Mouse (Mus musculus): ENCODE measurements around the gene Nup85. TPM values are rescaled to one million over a fixed set of nuclear protein-coding genes. Genes with fewer than 3 reads are reported as not detected.

Gene Nup85
- total RNA-seq, 2 experiments from 2014 or later, result 43.9 to 51.2 TPM

GRCm38 (mm10) chr11:115564961-115565360, 727 bp downstream of the Nup85 start:
- intact Hi-C loops (cut with DNase I), result no loop called here
- DNase-seq (ENCODE audit: extremely low spot score in 1 of 2, low spot score in 2 of 2), result no peak

DNA sequence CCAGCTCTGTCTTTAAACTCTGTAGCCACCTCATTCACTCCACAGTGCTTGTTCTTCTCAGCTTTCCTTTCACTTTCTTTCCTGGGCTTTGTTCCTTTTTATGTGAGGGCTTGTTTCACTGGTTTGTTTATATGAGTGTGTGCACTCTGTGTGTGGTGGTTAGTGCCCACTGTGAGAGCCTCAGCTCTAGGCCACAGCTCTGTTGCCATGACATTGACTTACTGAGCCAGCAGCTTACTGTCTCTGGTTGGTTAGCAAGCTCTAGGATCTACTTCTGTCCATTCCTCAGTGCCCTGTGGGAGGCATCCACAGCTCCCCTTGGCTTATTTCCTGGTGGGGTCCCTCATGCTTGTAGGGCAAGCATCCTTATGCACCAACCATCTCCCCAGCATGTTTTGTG, 14.8 kb downstream of the Nup85 start:
- DNase-seq (ENCODE audit: extremely low spot score in 1 of 2, low spot score in 2 of 2), result no peak
- intact Hi-C loops (cut with DNase I), result no loop called here

DNA sequence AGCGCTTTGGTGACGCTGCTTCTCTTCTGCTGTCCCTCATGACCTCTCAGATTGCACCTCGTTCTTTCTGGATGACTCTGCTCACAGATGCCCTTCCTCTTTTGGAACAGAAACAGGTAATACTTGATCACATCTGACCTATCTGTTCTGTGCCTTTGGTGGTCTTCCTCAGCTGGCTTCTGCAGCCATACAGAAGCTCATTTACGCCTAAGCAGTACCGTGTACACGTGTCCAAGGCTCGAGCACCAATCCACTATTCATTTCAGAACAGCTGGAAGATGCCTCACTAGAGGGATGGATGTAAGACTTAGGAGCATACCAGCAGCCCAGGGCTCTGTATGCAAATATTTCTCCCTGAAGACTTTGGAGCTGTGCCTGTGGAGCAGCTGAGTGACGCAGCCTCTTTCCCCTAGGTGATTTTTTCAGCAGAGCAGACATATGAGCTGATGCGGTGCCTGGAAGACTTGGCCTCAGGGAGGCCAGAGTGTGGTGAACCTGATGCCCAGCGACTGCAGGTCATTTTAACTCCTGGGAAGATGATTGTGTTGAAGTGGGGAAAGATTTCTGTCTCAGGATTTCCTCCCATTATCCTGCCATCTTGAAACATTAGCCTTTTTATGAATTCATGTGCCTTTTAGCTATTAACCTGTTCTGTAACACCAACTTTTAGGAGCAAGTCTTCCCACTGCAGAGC, 18.8 kb downstream of the Nup85 start:
- intact Hi-C loops (cut with DNase I), result no loop called here
- DNase-seq (ENCODE audit: extremely low spot score in 1 of 2, low spot score in 2 of 2), result no peak

DNA sequence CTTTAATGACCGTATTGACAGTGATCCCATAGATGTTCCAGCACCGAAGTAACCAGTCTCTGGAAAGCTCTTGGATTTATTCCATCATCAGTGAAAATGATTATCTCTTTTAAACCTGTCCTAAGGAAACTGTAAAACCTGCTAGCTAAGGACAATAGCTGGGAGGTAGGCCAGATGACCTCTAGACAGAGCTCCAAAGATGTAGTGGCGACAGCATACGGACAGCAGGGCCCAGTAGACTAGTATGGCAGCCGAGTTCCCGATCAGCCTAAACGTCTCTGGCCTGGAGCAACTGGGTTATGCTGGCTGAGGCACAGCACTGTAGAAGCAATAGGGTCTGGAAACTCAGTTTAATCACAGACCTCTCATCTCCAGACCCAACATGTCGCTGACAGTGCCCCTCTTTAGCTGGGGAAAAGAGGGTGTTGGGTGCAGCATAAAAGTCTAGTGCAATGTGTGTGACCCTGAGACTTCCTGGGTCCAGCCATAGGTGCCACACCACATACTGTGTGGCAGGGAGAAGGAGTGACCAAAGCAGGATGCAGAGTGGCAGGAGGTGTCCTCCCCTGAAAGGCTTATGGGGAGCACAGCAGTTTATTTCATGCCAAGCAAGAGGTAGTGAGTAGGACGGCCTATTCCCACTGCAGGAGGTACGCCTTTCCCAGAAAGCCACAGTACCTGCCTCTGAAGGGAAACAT, 20.3 kb downstream of the Nup85 start:
- DNase-seq (ENCODE audit: extremely low spot score in 1 of 2, low spot score in 2 of 2), result no peak
- intact Hi-C loops (cut with DNase I), result no loop called here

- no peak for DNase-seq (ENCODE audit: extremely low spot score in 1 of 2, low spot score in 2 of 2)
- intact Hi-C loops (cut with DNase I), result no loop called here
Observed at GRCm38 (mm10) chr11:115585573-115586100, 21.4 kb downstream of the Nup85 start.

- DNase-seq (ENCODE audit: extremely low spot score in 1 of 2, low spot score in 2 of 2), result no peak
- intact Hi-C loops (cut with DNase I), result no loop called here
Observed at GRCm38 (mm10) chr11:115586403-115586802, 22.2 kb downstream of the Nup85 start.

DNA sequence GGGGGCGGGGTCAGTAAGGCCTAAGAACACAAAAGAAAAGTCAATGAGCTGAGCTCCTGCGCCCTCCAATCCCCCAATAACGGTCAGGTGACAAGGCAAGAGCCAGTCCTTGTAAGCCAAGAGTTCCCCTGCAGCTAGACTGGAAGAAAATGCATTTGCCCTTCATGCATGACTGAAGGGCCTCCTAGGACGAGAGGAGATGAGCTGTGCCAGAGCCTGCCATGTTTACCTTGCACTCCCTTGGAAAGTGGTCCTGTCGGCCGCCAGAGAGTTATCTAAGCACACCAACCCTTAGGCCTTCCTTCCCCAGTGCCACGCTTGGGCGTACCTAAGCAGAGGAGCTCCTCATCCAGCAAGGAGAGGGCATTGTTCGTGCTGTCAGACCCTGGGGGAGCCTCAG, 23.8 kb downstream of the Nup85 start:
- DNase-seq (ENCODE audit: extremely low spot score in 1 of 2, low spot score in 2 of 2), result no peak
- intact Hi-C loops (cut with DNase I), result no loop called here

- intact Hi-C loops (cut with DNase I), result no loop called here
Observed at GRCm38 (mm10) chr11:115590526-115591075, 26.4 kb downstream of the Nup85 start.

DNA sequence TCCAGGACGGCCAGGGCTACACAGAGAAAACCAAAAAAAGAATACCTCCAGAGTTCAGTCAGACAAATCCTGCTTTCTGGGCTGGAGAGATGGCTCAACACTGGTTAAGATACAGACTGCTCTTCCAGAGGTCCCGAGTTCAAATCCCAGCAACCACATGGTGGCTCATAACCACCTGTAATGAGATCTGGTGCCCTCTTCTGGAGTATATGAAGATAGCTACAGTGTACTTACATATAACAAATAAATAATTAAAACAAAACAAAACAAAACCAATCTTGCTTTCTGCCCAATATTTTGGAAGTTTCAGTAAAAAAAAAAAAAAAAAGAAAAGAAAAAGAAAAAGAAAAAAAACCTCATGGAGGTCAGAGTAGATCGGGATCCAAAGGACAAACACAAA, 31.0 kb downstream of the Nup85 start:
- intact Hi-C loops (cut with DNase I), result no loop called here
- no peak for DNase-seq (ENCODE audit: extremely low spot score in 1 of 2, low spot score in 2 of 2)

More at GRCm38 (mm10) chr11:115590526-115591075, 26.4 kb downstream of the Nup85 start:
- no peak for DNase-seq (ENCODE audit: extremely low spot score in 1 of 2, low spot score in 2 of 2)

DNA sequence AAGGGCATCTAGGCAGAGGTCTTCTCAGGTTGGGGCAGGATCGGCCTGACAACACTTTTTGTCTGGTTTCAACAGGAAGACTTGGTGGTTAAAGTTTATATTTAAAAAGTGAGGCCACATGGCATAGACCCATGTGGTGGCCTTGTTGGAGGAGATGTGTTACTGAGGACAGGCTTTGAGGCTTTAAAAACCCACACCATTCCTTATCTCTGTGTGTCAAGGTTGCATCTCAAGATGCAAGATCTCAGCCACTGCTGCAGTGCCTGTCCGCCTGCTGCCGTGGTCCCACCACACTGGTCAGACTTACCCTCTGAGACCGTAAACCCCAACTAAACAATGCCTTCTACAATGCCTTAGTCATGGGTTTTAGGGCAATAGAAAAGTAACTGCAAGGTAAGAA, 34.1 kb downstream of the Nup85 start:
- intact Hi-C loops (cut with DNase I), result no loop called here
- peak in 1 of 2 experiments; percentile 7 for DNase-seq (ENCODE audit: extremely low spot score in 1 of 2, low spot score in 2 of 2)

GRCm38 (mm10) chr11:115599722-115600121, 35.5 kb downstream of the Nup85 start:
- DNase-seq (ENCODE audit: extremely low spot score in 1 of 2, low spot score in 2 of 2), result peak in 1 of 2 experiments; percentile 13

GRCm38 (mm10) chr11:115600743-115601142, 36.5 kb downstream of the Nup85 start:
- intact Hi-C loops (cut with DNase I), result no loop called here
- peak in 1 of 2 experiments; percentile 10 for DNase-seq (ENCODE audit: extremely low spot score in 1 of 2, low spot score in 2 of 2)

More at GRCm38 (mm10) chr11:115599722-115600121, 35.5 kb downstream of the Nup85 start:
- intact Hi-C loops (cut with DNase I), result no loop called here

GRCm38 (mm10) chr11:115601174-115601573, 36.9 kb downstream of the Nup85 start:
- no peak for DNase-seq (ENCODE audit: extremely low spot score in 1 of 2, low spot score in 2 of 2)
- intact Hi-C loops (cut with DNase I), result no loop called here

DNA sequence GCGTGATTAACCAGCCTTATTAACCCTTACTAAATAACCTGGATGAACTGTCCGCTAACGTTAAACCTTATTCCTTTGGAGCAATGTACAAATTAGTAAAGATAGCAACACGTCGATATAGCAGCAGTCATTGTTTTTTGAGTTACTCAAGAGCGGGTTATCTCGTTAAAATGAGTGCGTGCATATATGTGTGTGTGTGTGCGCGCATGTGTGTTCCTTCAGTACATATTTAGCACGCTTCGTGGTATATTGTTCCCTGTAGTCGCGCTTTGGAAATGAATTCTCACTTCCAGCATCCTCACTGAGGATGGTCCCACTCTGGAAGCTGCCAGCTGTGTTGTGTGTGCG, 38.9 kb downstream of the Nup85 start:
- intact Hi-C loops (cut with DNase I), result no loop called here
- DNase-seq (ENCODE audit: extremely low spot score in 1 of 2, low spot score in 2 of 2), result no peak

DNA sequence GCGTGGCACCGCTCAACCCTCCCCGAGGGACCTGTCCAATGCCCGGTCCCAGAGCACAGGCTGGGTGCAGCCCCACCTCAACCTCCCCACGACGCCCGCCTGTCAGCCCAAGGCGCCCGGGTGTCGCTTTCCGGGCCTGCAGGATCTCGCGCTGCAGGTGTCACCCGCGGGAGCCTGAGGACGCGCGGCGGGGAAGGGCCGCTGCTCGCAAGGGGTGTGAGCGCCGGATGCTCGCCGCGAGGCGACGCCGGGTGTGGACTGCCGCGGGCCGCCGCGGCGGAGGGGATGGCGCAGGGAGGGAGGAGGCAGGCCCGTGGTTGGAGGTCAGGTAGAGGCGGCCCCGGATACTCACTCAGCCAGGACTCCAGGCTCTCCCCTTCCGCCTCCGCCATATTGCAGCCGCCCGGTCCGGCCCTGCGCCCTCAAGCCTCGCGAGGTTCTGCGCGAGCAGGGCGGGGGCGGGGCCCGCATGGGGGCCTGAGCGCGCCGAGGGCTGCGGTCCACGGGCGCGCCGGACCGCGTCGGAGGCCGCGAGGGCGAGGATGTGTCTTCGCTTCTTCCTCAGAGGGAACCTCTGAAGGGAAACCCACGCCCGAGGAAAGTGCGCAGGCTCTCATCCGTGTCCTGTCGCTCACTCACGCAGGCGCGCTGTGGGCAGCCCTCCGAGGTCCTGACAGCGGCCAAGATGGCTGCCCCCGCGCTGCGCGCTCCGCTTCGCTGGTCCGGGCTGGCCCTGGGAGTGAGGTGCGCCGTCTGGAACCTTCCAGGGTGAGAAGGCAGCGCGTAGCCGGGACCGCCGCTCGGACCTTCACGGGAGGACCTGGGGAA, 39.5 kb downstream of the Nup85 start, which contains the start of the genes Mrps7 and Gga3:
Gene Mrps7, plus strand, starts transcription at position 450 of the 828 bp plus-strand sequence.
Gene Gga3, minus strand, starts transcription at position 576 of the 828 bp plus-strand sequence.
- DNase-seq (ENCODE audit: extremely low spot score in 1 of 2, low spot score in 2 of 2), result peak; percentile 78 to 96
- intact Hi-C loops (cut with DNase I), result no loop called here

DNA sequence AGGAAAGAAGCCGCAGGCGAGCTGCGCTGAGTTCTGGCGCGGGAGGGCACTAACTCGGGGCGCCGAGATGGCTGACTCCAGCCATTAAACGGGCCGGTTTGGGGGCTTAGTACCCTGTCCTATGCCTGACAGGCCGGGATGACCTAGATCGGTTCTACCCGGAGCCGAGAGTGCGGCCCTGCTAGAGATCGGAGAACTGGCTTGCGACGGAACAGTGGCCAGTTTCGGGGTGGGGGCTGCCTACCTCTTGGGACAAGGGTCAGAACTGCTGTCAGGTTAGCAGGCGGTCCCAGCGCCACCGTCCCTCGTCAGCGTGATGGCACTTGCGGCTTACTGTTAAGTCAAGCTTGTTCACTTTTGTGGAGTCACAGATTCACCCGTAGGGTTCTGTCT, 40.1 kb downstream of the Nup85 start:
- intact Hi-C loops (cut with DNase I), result no loop called here
- no peak for DNase-seq (ENCODE audit: extremely low spot score in 1 of 2, low spot score in 2 of 2)

- intact Hi-C loops (cut with DNase I), result no loop called here
- no peak for DNase-seq (ENCODE audit: extremely low spot score in 1 of 2, low spot score in 2 of 2)
Observed at GRCm38 (mm10) chr11:115606733-115607132, 42.5 kb downstream of the Nup85 start.

DNA sequence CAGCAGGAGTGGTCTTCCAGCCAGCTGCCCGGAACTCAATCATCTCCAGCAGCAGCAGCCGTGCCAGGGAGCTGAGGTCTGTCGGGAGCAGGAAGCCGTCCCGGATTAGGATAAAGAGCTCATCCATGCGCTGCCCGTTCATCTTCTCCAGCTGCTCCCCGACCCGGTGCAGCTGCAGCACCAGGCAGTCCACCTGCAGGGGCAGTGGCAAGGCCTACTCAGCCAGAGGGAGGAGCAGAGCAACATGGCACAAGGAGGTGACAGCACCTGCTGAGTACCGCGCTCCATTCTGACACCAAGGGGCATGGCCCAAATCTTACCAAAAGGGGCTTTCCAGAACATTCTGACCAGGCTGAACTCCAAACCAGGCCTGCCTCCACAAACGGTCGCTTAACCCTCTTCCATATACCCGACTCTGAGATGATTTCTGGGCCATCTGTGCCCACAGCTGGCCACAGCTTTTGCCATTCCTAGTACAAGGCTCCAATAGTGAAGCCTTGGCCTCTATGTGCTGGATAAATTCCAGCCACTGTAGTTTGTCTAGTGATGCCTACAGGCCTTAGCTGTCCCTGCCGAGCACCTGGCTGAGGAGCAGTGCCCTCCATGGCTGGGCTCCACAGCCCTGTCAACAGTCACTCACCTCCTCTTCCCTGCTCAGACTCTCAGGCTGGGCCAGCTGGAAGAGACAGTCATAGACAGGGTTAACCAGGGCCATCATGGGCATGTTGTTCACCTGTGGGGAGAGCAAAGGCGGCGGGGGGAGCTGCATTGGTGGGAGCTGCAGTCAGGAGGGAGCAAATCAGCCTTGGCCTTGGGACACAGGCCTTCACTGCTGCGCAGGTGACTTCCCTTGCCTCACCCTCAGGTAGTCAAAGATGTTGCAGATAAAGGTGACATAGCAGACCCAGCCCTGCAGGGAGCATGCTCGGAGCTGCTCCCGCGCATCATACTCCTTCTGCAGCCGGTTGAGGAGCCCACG, 44.5 kb downstream of the Nup85 start:
- intact Hi-C loops (cut with DNase I), result no loop called here
- DNase-seq (ENCODE audit: extremely low spot score in 1 of 2, low spot score in 2 of 2), result peak; percentile 33 to 59
